Mouse (Mus musculus) neural tube, embryonic 14.5 days (tissue): ENCODE measurements around the gene Gab2. TPM values are rescaled to one million over a fixed set of nuclear protein-coding genes. Genes with fewer than 3 reads are reported as not detected.

ENCODE experiments used
- ATAC-seq: fragments of 200-750 bp; cut with Nextera tagmentation; 2 replicates; pipeline ENCODE4 v1.8.0; 2017; ENCODE audit warnings: low read depth, mild to moderate bottlenecking, moderate TSS enrichment, moderate library complexity
- H3K27ac ChIP-seq: fragments of 300-500 bp; sonication (generic); 2 replicates; pipeline ENCODE4 v1.5.1; 2014; ENCODE audit warnings: low read depth, mild to moderate bottlenecking, control low read depth, low read length, moderate library complexity, mixed read lengths
- H3K27me3 ChIP-seq: fragments of 300-500 bp; sonication (generic); 2 replicates; pipeline ENCODE4 v1.6.1; 2014; ENCODE audit warnings: low read length; ENCODE audit not compliant: control insufficient read depth, insufficient read depth
- H3K36me3 ChIP-seq: fragments of 300-500 bp; sonication (generic); 2 replicates; pipeline ENCODE4 v1.6.1; 2014; ENCODE audit warnings: low read length, mixed read lengths; ENCODE audit not compliant: control insufficient read depth, insufficient read depth
- H3K4me1 ChIP-seq: fragments of 300-500 bp; sonication (generic); 2 replicates; pipeline ENCODE4 v1.6.1; 2014; ENCODE audit warnings: low read length; ENCODE audit not compliant: control insufficient read depth, insufficient read depth
- H3K4me2 ChIP-seq: fragments of 300-500 bp; sonication (generic); 2 replicates; pipeline ENCODE4 v1.6.1; 2014; ENCODE audit warnings: mild to moderate bottlenecking, low read depth, low read length, control low read depth
- H3K4me3 ChIP-seq: fragments of 300-500 bp; sonication (generic); 2 replicates; pipeline ENCODE4 v1.5.1; 2014; ENCODE audit warnings: low read depth, low read length, control low read depth, mixed read lengths
- H3K9ac ChIP-seq: fragments of 300-500 bp; sonication (generic); replicated peaks from 2 replicates; pipeline ENCODE4 v1.6.1; 2014; ENCODE audit warnings: low read depth, mild to moderate bottlenecking, control low read depth, low read length, mixed read lengths
- H3K9me3 ChIP-seq: fragments of 300-500 bp; sonication (generic); 2 replicates; pipeline ENCODE4 v1.6.1; 2016; ENCODE audit warnings: low read length; ENCODE audit not compliant: control insufficient read depth
- WGBS: fragments of 180-500 bp; shearing (Covaris S2); extraction: QIAGEN DNeasy Blood & Tissue Kit; methylation state at CpG from one replicate; pipeline ENCODE4 v1.1.7; 2014; 5-methylcytosine and 5-hydroxymethylcytosine counted together
- polyA plus RNA-seq: library from polyadenylated mRNA; unstranded; fragments of >200 nt; fragmentation: Nextera tagmentation; extraction: Ambion mirVana; gene quantifications from 2 replicates; pipeline ENCODE4 v1.2.1, GENCODE M21; 2014

Gab2 gene
- polyA plus RNA-seq, 1 experiment from 2014 or later: 13.8 TPM

DNA sequence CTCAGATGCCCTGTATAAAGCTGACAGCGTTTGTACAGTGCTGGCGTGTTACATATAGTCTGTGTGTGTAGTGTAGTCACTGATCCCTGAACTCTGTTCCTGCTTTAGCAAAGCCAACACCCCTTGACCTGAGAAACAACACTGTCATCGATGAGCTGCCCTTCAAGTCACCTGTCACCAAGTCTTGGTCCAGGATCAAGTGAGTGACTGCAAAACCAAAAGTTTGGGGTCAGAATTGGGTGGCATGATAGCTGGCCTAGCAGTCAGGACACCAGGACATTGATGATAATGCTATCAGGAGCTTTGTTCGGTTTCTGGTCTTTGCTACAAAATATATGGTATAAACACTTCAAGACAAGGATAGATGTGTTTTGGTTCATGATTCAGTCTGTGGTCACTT is 220.9 kb downstream of the Gab2 start:
- WGBS: 92% methylated on average over 4 of the region's 4 CpGs
- Histone ChIP-seq H3K27ac (no peak overlapping the region), H3K4me2 (no peak overlapping the region), H3K4me3 (no peak overlapping the region), H3K36me3 (peaks cover 15% of the 10 kb centered on the region; the same call in 1 of the 2 replicates), H3K27me3 (no peaks in the 10 kb centered on the region), H3K4me1 (no peaks in the 10 kb centered on the region), H3K9me3 (no peaks in the 10 kb centered on the region), H3K9ac (no peak overlapping the region)
- ATAC-seq: no peak

- no peak overlapping the region for H3K4me2 ChIP-seq
- no peak overlapping the region for H3K9ac ChIP-seq
- no peaks in the 10 kb centered on the region for H3K27me3 ChIP-seq
- H3K36me3 ChIP-seq: peaks cover 15% of the 10 kb centered on the region; the same call in 1 of the 2 replicates
- WGBS: 88% methylated on average over 4 of the region's 4 CpGs
- no peak overlapping the region for H3K4me3 ChIP-seq
- no peak for ATAC-seq
- H3K27ac ChIP-seq: no peak overlapping the region
- no peaks in the 10 kb centered on the region for H3K9me3 ChIP-seq
- H3K4me1 ChIP-seq: no peaks in the 10 kb centered on the region
Measured at GRCm38 (mm10) chr7:97302876-97303275, 221.5 kb downstream of the Gab2 start.

- 72% methylated on average over 2 of the region's 2 CpGs for WGBS
- H3K4me3 ChIP-seq: no peak overlapping the region
- no peaks in the 10 kb centered on the region for H3K4me1 ChIP-seq
- no peak for ATAC-seq
- no peak overlapping the region for H3K9ac ChIP-seq
- H3K4me2 ChIP-seq: no peak overlapping the region
- no peak overlapping the region for H3K27ac ChIP-seq
- peaks cover 23% of the 10 kb centered on the region for H3K36me3 ChIP-seq
- H3K27me3 ChIP-seq: no peaks in the 10 kb centered on the region
- no peaks in the 10 kb centered on the region for H3K9me3 ChIP-seq
Measured at GRCm38 (mm10) chr7:97303614-97304013, 222.2 kb downstream of the Gab2 start.

DNA sequence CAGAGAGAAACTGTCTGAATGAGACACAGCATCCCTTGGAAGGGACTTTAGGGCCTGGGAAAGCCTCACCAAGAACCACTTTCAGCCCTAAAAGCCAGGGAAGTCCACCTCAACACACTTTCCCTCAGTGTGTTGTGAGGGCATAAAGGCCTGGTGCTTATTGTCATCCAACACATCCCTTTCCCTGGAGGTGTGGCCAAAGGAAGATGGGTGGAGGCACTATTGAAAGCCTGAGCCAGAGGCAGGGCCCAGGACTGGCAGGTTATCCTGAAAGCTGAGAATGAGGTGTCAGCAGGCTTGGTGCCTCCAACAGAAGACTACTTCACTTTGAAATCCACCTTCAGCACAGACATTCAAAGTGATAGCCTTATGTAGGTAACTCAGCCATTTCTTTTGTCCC is 223.1 kb downstream of the Gab2 start:
- Histone ChIP-seq H3K36me3 (peaks cover 27% of the 10 kb centered on the region), H3K27me3 (no peaks in the 10 kb centered on the region), H3K4me3 (no peak overlapping the region), H3K4me1 (no peaks in the 10 kb centered on the region), H3K9me3 (no peaks in the 10 kb centered on the region), H3K9ac (no peak overlapping the region), H3K4me2 (no peak overlapping the region), H3K27ac (no peak overlapping the region)
- no peak for ATAC-seq

GRCm38 (mm10) chr7:97305206-97305605 is 223.8 kb downstream of the Gab2 start:
- no peak for ATAC-seq
- Histone ChIP-seq H3K4me3 (no peak overlapping the region), H3K36me3 (peaks cover 28% of the 10 kb centered on the region)

GRCm38 (mm10) chr7:97306813-97307212 is 225.4 kb downstream of the Gab2 start:
- Histone ChIP-seq H3K9ac (no peak overlapping the region), H3K27ac (no peak overlapping the region), H3K27me3 (no peaks in the 10 kb centered on the region), H3K9me3 (no peaks in the 10 kb centered on the region), H3K4me3 (no peak overlapping the region), H3K4me1 (no peaks in the 10 kb centered on the region), H3K4me2 (no peak overlapping the region), H3K36me3 (peaks cover 36% of the 10 kb centered on the region)
- no peak for ATAC-seq
- 95% methylated on average over 2 of the region's 2 CpGs for WGBS

More at GRCm38 (mm10) chr7:97305206-97305605, 223.8 kb downstream of the Gab2 start:
- no peaks in the 10 kb centered on the region for H3K4me1 ChIP-seq
- H3K9me3 ChIP-seq: no peaks in the 10 kb centered on the region
- WGBS: 89% methylated on average over 4 of the region's 4 CpGs
- no peak overlapping the region for H3K4me2 ChIP-seq
- H3K27me3 ChIP-seq: no peaks in the 10 kb centered on the region
- H3K27ac ChIP-seq: no peak overlapping the region
- no peak overlapping the region for H3K9ac ChIP-seq

DNA sequence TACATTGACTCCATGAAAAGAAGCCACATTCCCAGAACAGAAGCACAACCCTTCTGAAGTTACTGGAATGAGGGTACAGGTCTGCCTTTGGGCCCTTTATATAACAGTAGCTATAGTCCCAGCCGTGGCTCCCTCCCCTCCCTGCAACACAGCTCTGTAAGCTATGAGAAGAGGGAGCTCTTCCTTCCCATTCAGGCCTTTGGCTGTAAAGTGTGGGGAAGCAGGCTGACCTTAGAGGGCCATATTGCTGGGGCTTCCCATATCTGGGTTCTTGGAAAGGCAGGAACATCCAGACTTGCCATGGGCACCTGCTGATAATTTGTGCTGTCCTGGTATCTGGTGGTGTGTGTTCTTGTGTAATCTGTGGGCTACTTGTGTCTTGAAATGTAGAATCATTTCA is 226.2 kb downstream of the Gab2 start:
- WGBS: 83% methylated on average over 1 of the region's 1 CpGs

DNA sequence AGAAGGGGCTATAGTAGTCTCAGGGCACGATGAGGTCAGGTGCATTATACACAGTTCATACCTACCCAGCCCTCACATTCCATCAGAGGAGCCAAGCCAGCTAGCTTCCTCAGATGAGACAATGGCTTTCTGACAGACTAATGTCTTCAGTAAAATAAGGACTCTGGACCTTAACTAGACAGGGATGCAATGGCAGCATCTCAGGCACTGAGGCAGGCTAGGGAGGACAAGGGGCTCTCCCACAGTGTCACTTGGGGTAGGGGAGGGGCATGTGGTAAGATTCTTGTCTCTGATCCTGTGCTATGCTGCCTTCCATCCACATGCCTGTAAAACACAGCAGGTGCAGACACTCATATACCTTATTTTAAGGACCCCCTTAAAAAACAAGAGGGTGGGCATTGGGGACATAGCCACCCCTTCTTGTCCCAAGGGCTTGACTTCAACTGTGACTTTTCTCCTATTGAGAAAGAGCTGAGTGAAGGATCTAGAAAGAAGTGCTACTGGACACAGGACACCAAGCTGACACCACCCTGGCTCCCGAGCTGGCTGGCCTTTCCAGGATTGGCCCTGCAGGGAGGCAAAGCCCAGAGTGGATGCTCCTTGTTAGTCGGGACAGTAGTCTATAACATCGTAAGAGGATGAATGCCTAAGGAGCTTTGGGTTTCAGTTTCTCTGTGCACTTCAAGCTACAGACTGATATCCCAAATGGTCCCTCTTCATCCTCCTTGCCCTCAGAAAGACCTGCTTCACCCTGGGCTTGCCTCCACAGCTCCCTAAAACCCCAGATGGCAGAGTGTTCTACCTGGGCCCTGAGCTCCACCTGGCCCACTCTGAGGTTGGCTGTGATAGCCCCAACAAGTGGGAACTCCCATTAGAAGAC is 228.3 kb downstream of the Gab2 start:
- ATAC-seq: no peak
- 90% methylated on average over 4 of the region's 4 CpGs for whole genome bisulfite sequencing
- Histone ChIP-seq H3K9me3 (no peaks in the 10 kb centered on the region), H3K9ac (no peak overlapping the region), H3K36me3 (peaks cover 35% of the 10 kb centered on the region), H3K4me1 (no peaks in the 10 kb centered on the region), H3K27me3 (no peaks in the 10 kb centered on the region), H3K27ac (no peak overlapping the region), H3K4me2 (no peak overlapping the region), H3K4me3 (no peak overlapping the region)

More for the DNA sequence above, 226.2 kb downstream of the Gab2 start:
- no peaks in the 10 kb centered on the region for H3K4me1 ChIP-seq
- H3K9me3 ChIP-seq: no peaks in the 10 kb centered on the region
- no peak for ATAC-seq
- no peaks in the 10 kb centered on the region for H3K27me3 ChIP-seq
- H3K36me3 ChIP-seq: peaks cover 36% of the 10 kb centered on the region
- no peak overlapping the region for H3K4me2 ChIP-seq
- no peak overlapping the region for H3K9ac ChIP-seq
- no peak overlapping the region for H3K4me3 ChIP-seq
- no peak overlapping the region for H3K27ac ChIP-seq

- H3K27ac ChIP-seq: no peak overlapping the region
- ATAC-seq: no peak
- H3K4me1 ChIP-seq: no peaks in the 10 kb centered on the region
- no peak overlapping the region for H3K4me3 ChIP-seq
- no peak overlapping the region for H3K4me2 ChIP-seq
- H3K27me3 ChIP-seq: no peaks in the 10 kb centered on the region
- peaks cover 35% of the 10 kb centered on the region for H3K36me3 ChIP-seq
- WGBS: 84% methylated on average over 3 of the region's 3 CpGs
- H3K9me3 ChIP-seq: no peaks in the 10 kb centered on the region
- no peak overlapping the region for H3K9ac ChIP-seq
Measured at GRCm38 (mm10) chr7:97310341-97310635, 228.9 kb downstream of the Gab2 start.
